Mouse (Mus musculus) thymus, adult 2 months (tissue): ENCODE results near the gene Ly6g6c. TPM values are rescaled to one million over a fixed set of nuclear protein-coding genes. Genes with fewer than 3 reads are reported as not detected.

ENCODE experiments used
- DNase-seq: peaks from one replicate; pipeline ENCODE4 v3.0.0; 2021
- H3K27ac ChIP-seq: fragments of 200-500 bp; 2 replicates; pipeline ENCODE4 v1.5.1; 2012; ENCODE audit warnings: low read length, control low read depth; ENCODE audit not compliant: control insufficient read depth, insufficient read depth
- H3K27me3 ChIP-seq: fragments of 200-500 bp; 2 replicates; pipeline ENCODE4 v1.6.1; 2012; ENCODE audit warnings: mild to moderate bottlenecking, low read length, moderate library complexity, mixed read lengths; ENCODE audit not compliant: control insufficient read depth, insufficient read depth
- H3K36me3 ChIP-seq: fragments of 200-500 bp; 2 replicates; pipeline ENCODE4 v1.6.1; 2012; ENCODE audit warnings: mild to moderate bottlenecking, low read length, moderate library complexity; ENCODE audit not compliant: control insufficient read depth, insufficient read depth
- H3K4me1 ChIP-seq: fragments of 200-500 bp; replicated peaks from 2 replicates; pipeline ENCODE4 v1.6.1; 2012; ENCODE audit warnings: low read length; ENCODE audit not compliant: control insufficient read depth, insufficient read depth
- H3K4me3 ChIP-seq: fragments of 200-500 bp; 2 replicates; pipeline ENCODE4 v1.5.1; 2012; ENCODE audit warnings: mild to moderate bottlenecking, low read length, control low read depth, moderate library complexity; ENCODE audit not compliant: control insufficient read depth, insufficient read depth
- CTCF ChIP-seq: fragments of 200-500 bp; IDR thresholded peaks from 2 replicates; pipeline ENCODE4 v1.5.1; 2012; ENCODE audit warnings: mild to moderate bottlenecking, control low read depth, low read length, moderate library complexity, borderline replicate concordance; ENCODE audit not compliant: control insufficient read depth, poor library complexity, insufficient read depth; ENCODE audit errors: extremely low read depth
- POLR2A ChIP-seq: fragments of 200-500 bp; IDR thresholded peaks from 2 replicates; pipeline ENCODE4 v1.6.1; 2012; ENCODE audit warnings: mild to moderate bottlenecking, low read length, control low read depth, moderate library complexity; ENCODE audit not compliant: control insufficient read depth, poor library complexity, insufficient read depth; ENCODE audit errors: extremely low read depth
- WGBS: fragments of 180-500 bp; shearing (Covaris S2); methylation state at CpG from one replicate; pipeline ENCODE4 v1.1.7; 2018; 5-methylcytosine and 5-hydroxymethylcytosine counted together
- polyA plus RNA-seq: library from polyadenylated mRNA; depleted of rRNA; stranded (reverse); fragments of >200 nt; gene quantifications from 2 replicates; pipeline ENCODE4 v1.2.3, GENCODE M21; 2012

Ly6g6c gene
- polyA plus RNA-seq, 1 experiment, result 5.0 TPM

DNA sequence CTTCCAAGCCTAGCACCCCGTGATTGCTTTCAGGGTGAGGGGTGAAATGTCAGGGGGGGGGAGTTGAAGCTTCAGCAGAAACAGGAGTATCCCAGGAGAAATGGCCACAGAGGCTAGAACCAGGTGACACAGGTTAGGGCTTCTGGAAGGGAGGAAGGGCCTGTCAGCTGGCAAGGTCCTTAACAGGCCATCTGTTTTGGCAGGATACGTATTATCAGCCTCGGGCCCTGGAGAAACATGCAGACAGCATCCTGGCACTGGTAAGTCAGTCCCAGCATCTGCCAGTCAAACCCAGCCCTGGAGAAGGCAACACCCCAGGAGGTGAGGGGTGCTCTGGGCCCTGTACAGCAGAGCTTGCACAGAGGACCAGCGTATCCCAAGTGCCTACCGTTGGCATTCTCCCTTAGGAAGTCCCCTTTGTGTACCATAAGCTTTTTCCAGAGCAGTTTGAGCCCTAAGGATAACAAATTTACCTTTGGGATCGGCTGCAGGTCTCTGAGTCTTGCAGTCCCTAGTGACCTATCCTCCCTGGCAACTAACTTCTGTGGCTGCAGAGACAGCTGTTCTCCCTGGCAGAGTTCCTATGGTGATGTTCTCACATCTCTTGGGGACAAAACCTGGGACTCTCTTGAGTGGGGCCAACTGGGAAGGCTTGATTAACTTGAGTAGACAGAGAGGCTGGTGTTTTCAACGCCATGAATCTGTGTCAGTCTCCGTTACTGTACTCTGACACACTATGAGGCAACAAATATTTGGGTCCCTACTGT, 25.2 kb downstream of the Ly6g6c start:
- H3K36me3 ChIP-seq, result peaks cover 18% of the 10 kb centered on the region
- no peak for TF ChIP-seq POLR2A
- no peak for TF ChIP-seq CTCF
- 71% methylated on average over 8 of the region's 8 CpGs for WGBS
- DNase-seq, result no peak
- H3K27ac ChIP-seq, result no peak overlapping the region
- H3K4me1 ChIP-seq, result peaks cover 9% of the 10 kb centered on the region
- peak overlapping the region; percentile 5; the same call in 1 of the 2 replicates for H3K4me3 ChIP-seq
- H3K27me3 ChIP-seq, result no peaks in the 10 kb centered on the region

DNA sequence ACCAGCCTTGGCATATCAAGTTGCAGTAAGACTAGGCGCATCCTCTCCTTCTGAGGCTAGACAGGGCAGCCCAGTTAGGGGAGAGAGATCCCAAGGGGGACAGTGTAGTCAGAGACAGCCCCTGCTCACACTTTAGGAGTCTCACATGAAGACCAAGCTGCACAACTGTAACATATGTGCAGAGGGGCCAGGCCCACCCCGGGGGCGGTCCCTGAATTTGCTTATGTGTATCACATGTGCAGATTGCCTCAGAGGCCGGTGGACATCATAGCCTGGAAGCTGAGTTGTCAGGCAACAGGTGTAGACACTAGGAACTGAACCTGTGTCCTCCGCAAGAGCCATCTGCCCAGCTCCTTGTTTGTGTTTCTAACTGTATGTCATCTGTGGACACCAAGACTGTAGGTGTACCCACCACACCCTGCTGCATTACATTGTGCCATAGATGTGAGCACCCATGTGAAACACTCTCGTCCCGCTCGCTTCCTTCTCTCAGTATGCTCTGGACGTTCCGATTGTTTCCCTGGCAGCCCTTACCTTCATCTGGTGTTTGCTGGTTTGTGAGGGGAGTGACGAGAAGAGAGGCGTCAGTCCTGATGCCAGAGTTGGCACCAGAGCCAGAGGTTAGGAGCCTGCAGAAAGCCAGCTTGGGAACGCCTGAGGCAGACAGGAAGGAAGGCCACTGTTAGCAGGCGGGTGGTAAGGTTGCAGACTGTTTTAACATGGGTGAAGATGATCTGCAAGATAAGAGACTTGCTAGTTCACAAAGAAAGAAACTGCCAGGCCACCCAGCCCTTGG, 27.4 kb downstream of the Ly6g6c start:
- peaks cover 9% of the 10 kb centered on the region for H3K4me1 ChIP-seq
- DNase-seq, result no peak
- no peak overlapping the region for H3K27ac ChIP-seq
- H3K4me3 ChIP-seq, result no peak overlapping the region
- no peaks in the 10 kb centered on the region for H3K27me3 ChIP-seq
- peaks cover 34% of the 10 kb centered on the region for H3K36me3 ChIP-seq
- 79% methylated on average over 14 of the region's 14 CpGs for WGBS
- TF ChIP-seq POLR2A, result no peak
- TF ChIP-seq CTCF, result no peak

DNA sequence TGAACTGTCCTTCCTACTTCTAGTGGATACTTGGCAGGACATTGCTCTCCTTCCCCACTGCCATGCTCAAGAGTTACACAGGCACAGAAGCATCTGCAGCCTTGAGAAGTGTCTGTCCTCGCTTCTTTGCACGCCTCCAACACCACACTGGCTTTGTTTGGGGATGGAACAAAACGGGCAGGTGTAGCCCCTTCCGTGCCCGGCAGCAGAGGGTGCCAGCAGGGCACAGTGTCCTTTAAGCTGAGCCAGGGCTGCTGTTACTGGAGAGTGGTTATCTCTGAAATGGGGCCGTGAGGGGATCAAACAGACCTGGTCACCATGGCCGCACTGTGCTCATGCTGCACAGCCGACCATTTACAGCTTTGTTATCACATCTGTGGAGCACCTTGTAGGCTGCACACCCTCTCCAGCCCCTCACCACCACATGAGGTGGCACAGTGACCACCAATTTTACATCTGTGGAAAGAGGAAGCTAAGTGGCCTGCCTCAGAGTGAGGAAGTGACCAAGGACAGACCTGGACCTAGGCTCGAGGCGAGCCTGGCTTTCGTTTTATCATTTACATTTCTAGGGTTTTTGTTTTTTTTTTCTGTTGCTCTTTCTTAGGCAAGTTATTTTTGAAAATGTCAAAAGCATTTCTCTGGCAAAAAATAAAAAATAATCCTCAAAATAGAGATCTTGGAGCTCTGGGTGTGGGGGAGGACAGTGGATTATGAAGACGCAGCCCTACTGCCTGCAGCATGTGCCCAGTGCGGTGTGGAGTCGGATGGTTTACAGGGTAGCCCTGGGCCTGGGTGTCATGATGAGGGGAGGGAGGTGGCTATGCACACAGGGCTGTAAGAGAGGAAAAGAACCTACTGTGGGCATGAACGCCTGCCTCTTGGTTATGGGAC, 29.5 kb downstream of the Ly6g6c start:
- no peaks in the 10 kb centered on the region for H3K27me3 ChIP-seq
- WGBS, result 91% methylated on average over 15 of the region's 15 CpGs
- no peak for DNase-seq
- H3K36me3 ChIP-seq, result peaks cover 47% of the 10 kb centered on the region
- no peak for TF ChIP-seq POLR2A
- no peak for TF ChIP-seq CTCF
- no peak overlapping the region for H3K27ac ChIP-seq
- peaks cover 9% of the 10 kb centered on the region for H3K4me1 ChIP-seq
- H3K4me3 ChIP-seq, result no peak overlapping the region

DNA sequence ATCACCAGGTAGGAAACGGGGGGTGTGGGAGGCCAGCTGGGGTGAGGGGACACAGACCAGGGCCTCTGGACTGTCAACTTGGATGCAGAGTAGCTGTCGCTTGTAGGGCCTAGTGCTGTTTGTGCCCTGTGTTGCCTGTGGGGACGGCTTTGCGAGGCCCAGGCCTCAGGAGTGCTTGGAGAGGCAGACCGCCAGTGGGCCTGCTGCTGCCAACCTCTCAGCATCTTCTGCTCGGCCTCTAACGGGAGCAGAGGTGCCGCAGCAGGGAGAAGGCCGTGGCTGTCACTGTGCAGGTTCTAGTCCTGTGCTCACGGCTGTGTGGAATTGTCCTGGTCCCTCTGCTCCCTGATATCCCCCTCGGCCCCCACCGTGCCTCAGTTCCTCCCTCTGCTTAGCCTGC, 31.4 kb downstream of the Ly6g6c start:
- H3K4me1 ChIP-seq, result no peaks in the 10 kb centered on the region
- no peaks in the 10 kb centered on the region for H3K27me3 ChIP-seq
- H3K36me3 ChIP-seq, result peaks cover 61% of the 10 kb centered on the region
- no peak for DNase-seq
- no peak overlapping the region for H3K4me3 ChIP-seq
- H3K27ac ChIP-seq, result no peak overlapping the region
- TF ChIP-seq POLR2A, result no peak
- no peak for TF ChIP-seq CTCF
- 97% methylated on average over 12 of the region's 12 CpGs for WGBS

DNA sequence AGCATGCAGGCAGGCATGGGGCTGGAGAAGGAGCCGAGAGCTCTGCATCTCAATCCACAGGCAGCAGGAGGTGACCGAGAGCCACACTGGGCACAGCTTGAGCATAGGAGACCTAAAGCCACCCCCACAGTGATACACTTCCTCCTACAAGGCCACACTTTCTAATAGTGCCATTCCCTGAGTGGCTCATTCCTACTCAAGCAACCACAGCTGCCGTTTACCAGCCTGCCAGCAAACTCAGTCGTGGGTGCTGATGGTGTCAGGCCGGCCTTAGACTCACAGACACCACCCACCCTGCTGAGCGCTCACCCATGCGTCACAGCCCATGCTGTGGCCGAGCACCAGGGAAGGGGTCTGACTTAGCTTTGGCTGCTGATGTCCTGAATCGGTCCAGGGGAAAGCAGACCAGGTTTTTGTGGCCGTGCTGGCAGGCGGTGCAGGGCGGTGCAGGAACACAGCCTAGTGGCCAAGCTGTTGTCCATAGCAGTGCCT, 32.0 kb downstream of the Ly6g6c start:
- Histone ChIP-seq H3K36me3 (peaks cover 63% of the 10 kb centered on the region), H3K4me1 (no peaks in the 10 kb centered on the region), H3K27me3 (no peaks in the 10 kb centered on the region), H3K4me3 (no peak overlapping the region), H3K27ac (no peak overlapping the region)
- no peak for TF ChIP-seq POLR2A
- no peak for TF ChIP-seq CTCF
- peak; percentile 25 for DNase-seq
- 97% methylated on average over 12 of the region's 12 CpGs for WGBS
